Mouse (Mus musculus): ENCODE data around the gene 4930564D02Rik. TPM values are rescaled to one million over a fixed set of nuclear protein-coding genes. Genes with fewer than 3 reads are reported as not detected.

Gene 4930564D02Rik
- total and polyA plus RNA-seq, 3 experiments, result not detected

DNA sequence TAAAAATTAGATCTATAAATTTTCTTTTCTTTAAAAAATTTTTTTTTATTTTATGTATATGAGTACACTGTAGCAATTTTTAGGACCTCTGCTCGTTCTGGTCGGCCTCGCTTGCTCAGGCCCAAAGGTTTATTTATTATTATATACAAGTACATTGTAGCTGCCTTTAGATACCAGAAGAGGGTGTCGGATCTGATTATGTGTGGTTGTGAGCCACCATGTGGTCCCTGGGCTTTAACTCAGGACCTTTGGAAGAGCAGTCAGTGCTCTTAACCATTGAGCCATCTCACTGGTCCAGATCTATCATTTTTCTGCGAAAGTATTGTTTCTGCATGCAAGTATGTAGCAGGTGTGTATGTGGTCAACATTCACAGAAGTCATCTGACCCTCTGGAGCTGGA, 4.6 kb downstream of the 4930564D02Rik start:
- DNase-seq, result no peak
- WGBS, result 92% methylated on average over 5 of the region's 5 CpGs
- intact Hi-C loops (cut with DNase I), result no loop called here
- Histone ChIP-seq H3K36me3 (ENCODE audit: control insufficient read depth, insufficient read depth, low read length) (no peaks in the 10 kb centered on the region), H3K27ac (no peak overlapping the region), H3K27me3 (ENCODE audit: control insufficient read depth, insufficient read depth, low read length) (no peaks in the 10 kb centered on the region), H3K4me3 (no peak overlapping the region), H3K9ac (ENCODE audit: low read depth, low read length) (no peak overlapping the region), H3K79me2 (replicated peaks; ENCODE audit: control insufficient read depth, insufficient read depth, low read length) (no peaks in the 10 kb centered on the region), H3K4me1 (ENCODE audit: control insufficient read depth, insufficient read depth, low read length) (no peaks in the 10 kb centered on the region)
- TF ChIP-seq CTCF (IDR thresholded peaks at IDR 0.05) (no peak), POLR2A (IDR thresholded peaks at IDR 0.05; ENCODE audit: insufficient read depth, low read depth, low read length) (no peak), EP300 (IDR thresholded peaks at IDR 0.05; ENCODE audit: insufficient read depth, low read depth, low read length) (no peak)

- H3K79me2 ChIP-seq (replicated peaks; ENCODE audit: control insufficient read depth, insufficient read depth, low read length), result no peaks in the 10 kb centered on the region
- no peak overlapping the region for H3K4me3 ChIP-seq
- 90% methylated on average over 10 of the region's 10 CpGs for WGBS
- no peak overlapping the region for H3K9ac ChIP-seq (ENCODE audit: low read depth, low read length)
- no peaks in the 10 kb centered on the region for H3K4me1 ChIP-seq (ENCODE audit: control insufficient read depth, insufficient read depth, low read length)
- H3K36me3 ChIP-seq (ENCODE audit: control insufficient read depth, insufficient read depth, low read length), result no peaks in the 10 kb centered on the region
- no peaks in the 10 kb centered on the region for H3K27me3 ChIP-seq (ENCODE audit: control insufficient read depth, insufficient read depth, low read length)
- TF ChIP-seq POLR2A (IDR thresholded peaks at IDR 0.05; ENCODE audit: insufficient read depth, low read depth, low read length) (no peak), EP300 (IDR thresholded peaks at IDR 0.05; ENCODE audit: insufficient read depth, low read depth, low read length) (no peak), CTCF (IDR thresholded peaks at IDR 0.05) (no peak)
- no peak for DNase-seq
- no peak overlapping the region for H3K27ac ChIP-seq
- intact Hi-C loops (cut with DNase I), result no loop called here
These were observed 5.9 kb downstream of the 4930564D02Rik start for GRCm38 (mm10) chr3:105072536-105072935.

- WGBS, result 87% methylated on average over 5 of the region's 5 CpGs
These were observed 9.2 kb downstream of the 4930564D02Rik start for GRCm38 (mm10) chr3:105075796-105076195.

GRCm38 (mm10) chr3:105078231-105078826, 11.7 kb downstream of the 4930564D02Rik start:
- Histone ChIP-seq H3K36me3 (ENCODE audit: control insufficient read depth, insufficient read depth, low read length) (no peaks in the 10 kb centered on the region), H3K9ac (ENCODE audit: low read depth, low read length) (no peak overlapping the region), H3K4me1 (ENCODE audit: control insufficient read depth, insufficient read depth, low read length) (peaks cover 3% of the 10 kb centered on the region; the same call in 1 of the 2 replicates), H3K27ac (no peak overlapping the region), H3K27me3 (ENCODE audit: control insufficient read depth, insufficient read depth, low read length) (no peaks in the 10 kb centered on the region), H3K79me2 (replicated peaks; ENCODE audit: control insufficient read depth, insufficient read depth, low read length) (no peaks in the 10 kb centered on the region), H3K4me3 (no peak overlapping the region)
- 23% methylated on average over 7 of the region's 7 CpGs for WGBS
- no peak for TF ChIP-seq POLR2A (IDR thresholded peaks at IDR 0.05; ENCODE audit: insufficient read depth, low read depth, low read length)
- peak; percentile 73 for TF ChIP-seq EP300 (IDR thresholded peaks at IDR 0.05; ENCODE audit: insufficient read depth, low read depth, low read length)
- peak; percentile 83 for TF ChIP-seq CTCF (IDR thresholded peaks at IDR 0.05)
- DNase-seq, result peak; percentile 55 to 71
- intact Hi-C loops (cut with DNase I), result loop anchor here (1.0 kb wide), 1 partner anchor 87 kb away; no protein-coding TSS in a partner anchor

More at GRCm38 (mm10) chr3:105075796-105076195, 9.2 kb downstream of the 4930564D02Rik start:
- no peak for TF ChIP-seq CTCF (IDR thresholded peaks at IDR 0.05)
- TF ChIP-seq POLR2A (IDR thresholded peaks at IDR 0.05; ENCODE audit: insufficient read depth, low read depth, low read length), result no peak
- TF ChIP-seq EP300 (IDR thresholded peaks at IDR 0.05; ENCODE audit: insufficient read depth, low read depth, low read length), result no peak
- H3K9ac ChIP-seq (ENCODE audit: low read depth, low read length), result no peak overlapping the region
- DNase-seq, result no peak
- no peaks in the 10 kb centered on the region for H3K27me3 ChIP-seq (ENCODE audit: control insufficient read depth, insufficient read depth, low read length)
- peaks cover 3% of the 10 kb centered on the region; the same call in 1 of the 2 replicates for H3K4me1 ChIP-seq (ENCODE audit: control insufficient read depth, insufficient read depth, low read length)
- no peaks in the 10 kb centered on the region for H3K79me2 ChIP-seq (replicated peaks; ENCODE audit: control insufficient read depth, insufficient read depth, low read length)
- H3K36me3 ChIP-seq (ENCODE audit: control insufficient read depth, insufficient read depth, low read length), result no peaks in the 10 kb centered on the region
- intact Hi-C loops (cut with DNase I), result no loop called here
- H3K4me3 ChIP-seq, result no peak overlapping the region
- H3K27ac ChIP-seq, result no peak overlapping the region

DNA sequence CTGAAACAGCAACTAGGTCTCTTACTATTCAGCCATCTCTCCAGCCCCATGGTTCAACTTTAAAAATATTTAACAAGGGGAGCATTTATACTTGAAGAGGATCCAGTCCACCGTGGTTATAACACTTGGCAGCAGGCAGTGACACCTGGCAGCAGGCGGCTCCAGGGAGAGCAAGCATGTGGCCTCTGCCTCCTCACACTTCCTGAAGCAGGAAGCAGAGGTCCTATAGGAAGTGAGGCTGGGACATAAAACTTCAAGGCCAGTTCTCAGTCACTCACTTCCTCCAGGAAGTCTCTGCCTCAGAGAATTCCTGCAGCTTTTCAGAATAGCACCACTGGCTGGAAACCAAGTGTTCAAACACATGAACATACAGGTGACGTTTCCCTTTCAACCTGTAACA, 20.7 kb downstream of the 4930564D02Rik start:
- H3K27me3 ChIP-seq (ENCODE audit: control insufficient read depth, insufficient read depth, low read length), result no peaks in the 10 kb centered on the region
- TF ChIP-seq CTCF (IDR thresholded peaks at IDR 0.05) (no peak), EP300 (IDR thresholded peaks at IDR 0.05; ENCODE audit: insufficient read depth, low read depth, low read length) (no peak), POLR2A (IDR thresholded peaks at IDR 0.05; ENCODE audit: insufficient read depth, low read depth, low read length) (no peak)
- H3K4me1 ChIP-seq (ENCODE audit: control insufficient read depth, insufficient read depth, low read length), result peaks cover 7% of the 10 kb centered on the region
- no peaks in the 10 kb centered on the region for H3K36me3 ChIP-seq (ENCODE audit: control insufficient read depth, insufficient read depth, low read length)
- H3K27ac ChIP-seq, result no peak overlapping the region
- H3K4me3 ChIP-seq, result no peak overlapping the region
- DNase-seq, result peak in 1 of 2 experiments; percentile 27
- H3K79me2 ChIP-seq (replicated peaks; ENCODE audit: control insufficient read depth, insufficient read depth, low read length), result no peaks in the 10 kb centered on the region
- intact Hi-C loops (cut with DNase I), result no loop called here
- H3K9ac ChIP-seq (ENCODE audit: low read depth, low read length), result no peak overlapping the region
- 18% methylated on average over 3 of the region's 3 CpGs for WGBS

GRCm38 (mm10) chr3:105088638-105089037, 22.0 kb downstream of the 4930564D02Rik start:
- intact Hi-C loops (cut with DNase I), result no loop called here
- no peak for DNase-seq
- WGBS, result 74% methylated on average over 2 of the region's 2 CpGs
- Histone ChIP-seq H3K79me2 (replicated peaks; ENCODE audit: control insufficient read depth, insufficient read depth, low read length) (no peaks in the 10 kb centered on the region), H3K9ac (ENCODE audit: low read depth, low read length) (no peak overlapping the region), H3K4me3 (no peak overlapping the region), H3K27me3 (ENCODE audit: control insufficient read depth, insufficient read depth, low read length) (no peaks in the 10 kb centered on the region), H3K36me3 (ENCODE audit: control insufficient read depth, insufficient read depth, low read length) (no peaks in the 10 kb centered on the region), H3K27ac (no peak overlapping the region), H3K4me1 (ENCODE audit: control insufficient read depth, insufficient read depth, low read length) (peaks cover 7% of the 10 kb centered on the region)
- TF ChIP-seq CTCF (IDR thresholded peaks at IDR 0.05) (no peak), POLR2A (IDR thresholded peaks at IDR 0.05; ENCODE audit: insufficient read depth, low read depth, low read length) (no peak), EP300 (IDR thresholded peaks at IDR 0.05; ENCODE audit: insufficient read depth, low read depth, low read length) (no peak)
